In the genomic region with DNA sequence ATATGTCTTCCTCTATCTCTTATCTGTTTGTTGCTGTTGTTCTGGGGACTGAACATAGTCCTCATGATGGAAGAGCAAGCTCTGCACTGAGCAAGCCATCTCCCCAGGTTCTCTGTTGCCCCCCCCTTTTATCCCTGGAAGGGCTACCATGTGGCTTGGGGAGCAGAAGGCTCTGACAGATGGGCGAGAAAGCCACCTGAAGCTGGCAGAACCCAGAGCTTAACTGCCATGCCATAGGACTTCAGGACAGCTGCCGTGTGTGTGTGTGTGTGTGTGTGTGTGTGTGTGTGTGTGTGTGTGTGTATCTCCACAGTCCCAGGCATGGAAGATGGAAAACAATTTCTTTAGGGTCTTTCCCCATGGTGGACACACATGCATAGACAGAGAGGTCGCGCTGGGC, we compare ENCODE assay signal across 10 mouse cellular contexts.
"Had no signal": no experiment of that assay in that cellular context is flagged by ENCODE, and none has a peak within 500 bp of the region (broad histone marks: within the 10 kb centered on the region; RNA-seq: fewer than 3 reads in every experiment).

No protein-coding gene starts in this region.

- DNase-seq: kidney, adult 8-10 months; kidney, postnatal 36 days; layer of hippocampus, adult 9-11 months; left cerebral cortex, postnatal 4 days; lung, adult 18-20 months; lung, postnatal 36 days; midbrain, embryonic 14.5 days; right cerebral cortex, postnatal 14 days; thymus, adult 2 months; thymus, postnatal 36 days had no signal
